Mouse (Mus musculus): Measurements from ENCODE around the gene Sertad4. TPM values are rescaled to one million over a fixed set of nuclear protein-coding genes. Genes with fewer than 3 reads are reported as not detected.

Sertad4 gene
- 10 to 100 TPM; 19.0 to 21.4 TPM for total RNA-seq (2021)
- long read RNA-seq, experiment 1, transcript Sertad4-204 (4 exons, 3,350 nt), result major isoform, 22 of 35 reads
- long read RNA-seq, experiment 1, partial matches to known transcripts, result 3 of 35 reads
- long read RNA-seq, experiment 1, other reads (novel, unspliced or antisense), result 10 of 35 reads
- long read RNA-seq, experiment 2, transcript Sertad4-204 (4 exons, 3,350 nt), result major isoform, 18 of 28 reads
- long read RNA-seq, experiment 2, partial matches to known transcripts, result 0 of 28 reads
- long read RNA-seq, experiment 2, other reads (novel, unspliced or antisense), result 10 of 28 reads

DNA sequence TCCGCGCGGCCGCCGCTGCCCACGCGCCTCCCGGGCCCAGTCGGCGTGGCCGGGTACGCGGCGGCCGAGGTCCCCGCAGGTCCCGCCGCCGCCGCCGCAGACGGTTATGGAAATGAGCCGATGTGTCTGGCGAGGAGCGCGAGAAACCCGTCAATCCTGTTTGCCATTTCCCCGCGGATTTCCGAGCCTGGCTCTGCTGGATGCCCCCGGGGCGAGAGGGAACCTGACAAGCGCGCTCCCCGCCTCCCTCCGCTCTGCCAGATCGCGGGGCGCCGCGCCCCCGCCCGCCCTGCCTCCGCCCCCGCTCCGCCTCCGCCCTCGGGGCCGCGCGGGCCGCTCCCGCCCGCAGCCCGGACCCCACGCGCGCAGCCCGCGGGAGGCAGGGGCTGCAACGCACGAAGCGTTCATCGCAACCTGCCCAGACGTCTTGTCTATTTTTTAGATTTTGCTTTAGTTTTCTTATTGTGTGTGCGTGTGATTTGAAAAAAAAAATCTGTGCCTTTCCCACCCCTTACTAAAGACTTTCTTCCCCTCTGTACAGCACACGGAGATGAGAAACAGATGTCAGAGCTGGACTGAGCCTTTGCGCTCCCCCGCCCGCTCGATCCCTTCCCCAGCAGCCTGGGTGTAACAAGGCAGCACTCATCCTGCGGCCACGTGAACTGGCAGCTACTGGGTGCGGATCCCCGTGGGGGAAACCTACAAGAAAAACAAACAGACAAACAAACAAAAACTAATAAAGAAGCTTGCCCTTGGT is at the start of gene Sertad4:
Gene Sertad4 (minus strand): TSS at position 283 of the 757 bp plus-strand sequence.
- intact Hi-C loops (cut with DNase I), result loop anchor here (2.0 to 10.0 kb wide), 2 partner anchors 21 to 269 kb away; no protein-coding TSS in a partner anchor

GRCm38 (mm10) chr1:192901516-192901915 is 46.0 kb upstream of the Sertad4 start:
- intact Hi-C loops (cut with DNase I), result loop anchor here (10.0 kb wide), 1 partner anchor 223 kb away; no protein-coding TSS in a partner anchor
- DNase-seq (ENCODE audit: low spot score in 2 of 2), result no peak

More for the DNA sequence above, at the start of gene Sertad4:
- DNase-seq (ENCODE audit: low spot score in 2 of 2), result peak; percentile 20 to 49

GRCm38 (mm10) chr1:192900913-192901312 is 45.4 kb upstream of the Sertad4 start:
- DNase-seq (ENCODE audit: low spot score in 2 of 2), result no peak
- intact Hi-C loops (cut with DNase I), result loop anchor here (10.0 kb wide), 1 partner anchor 224 kb away; no protein-coding TSS in a partner anchor

DNA sequence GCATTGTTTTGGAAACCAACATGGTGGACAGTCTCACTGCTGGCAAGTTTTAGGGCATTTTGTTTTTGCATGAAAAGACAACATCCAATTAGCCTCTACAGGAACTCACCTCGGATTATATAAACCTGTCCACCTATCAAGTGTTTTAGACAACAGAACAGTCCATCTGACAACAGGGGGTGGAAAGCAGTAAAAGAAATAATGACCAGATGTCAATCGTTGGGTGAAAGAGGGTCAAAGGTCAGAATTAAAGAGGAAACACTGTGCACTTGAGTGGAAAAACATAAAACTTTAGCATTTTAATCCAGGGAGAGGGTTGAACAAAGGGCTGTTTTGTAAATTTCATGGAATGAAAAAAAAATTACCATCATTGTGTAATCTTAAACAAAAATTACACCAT is 43.2 kb upstream of the Sertad4 start:
- intact Hi-C loops (cut with DNase I), result no loop called here

GRCm38 (mm10) chr1:192897218-192897617 is 41.7 kb upstream of the Sertad4 start:
- DNase-seq (ENCODE audit: low spot score in 2 of 2), result no peak
- intact Hi-C loops (cut with DNase I), result no loop called here

More for the DNA sequence above, 43.2 kb upstream of the Sertad4 start:
- no peak for DNase-seq (ENCODE audit: low spot score in 2 of 2)

DNA sequence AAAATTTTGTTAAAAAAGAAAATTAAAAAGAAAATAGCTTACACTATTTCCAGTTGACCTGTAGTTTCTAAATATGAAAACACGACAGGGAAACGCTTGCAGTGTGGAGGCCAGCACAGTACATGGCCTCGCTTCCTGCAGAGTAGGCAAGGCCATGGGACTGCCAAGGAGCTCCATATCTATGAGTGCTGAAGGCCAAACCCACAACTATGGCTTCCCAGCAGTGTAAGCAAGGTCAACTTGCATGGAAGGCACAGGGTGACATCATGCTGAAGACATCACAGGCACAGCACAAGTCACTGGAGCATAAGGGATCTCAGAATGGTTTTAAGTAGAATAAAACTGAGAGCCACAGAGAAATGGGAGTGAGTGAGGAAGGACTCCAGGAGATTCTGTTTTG is 40.5 kb upstream of the Sertad4 start:
- no peak for DNase-seq (ENCODE audit: low spot score in 2 of 2)
- intact Hi-C loops (cut with DNase I), result no loop called here

- intact Hi-C loops (cut with DNase I), result no loop called here
- DNase-seq (ENCODE audit: low spot score in 2 of 2), result no peak
Measured at GRCm38 (mm10) chr1:192890716-192891115, 35.2 kb upstream of the Sertad4 start.

- intact Hi-C loops (cut with DNase I), result no loop called here
- DNase-seq (ENCODE audit: low spot score in 2 of 2), result no peak
Measured at GRCm38 (mm10) chr1:192882617-192883295, 27.2 kb upstream of the Sertad4 start.

GRCm38 (mm10) chr1:192880130-192880529 is 24.6 kb upstream of the Sertad4 start:
- peak in 1 of 2 experiments; percentile 17 for DNase-seq (ENCODE audit: low spot score in 2 of 2)
- intact Hi-C loops (cut with DNase I), result no loop called here

DNA sequence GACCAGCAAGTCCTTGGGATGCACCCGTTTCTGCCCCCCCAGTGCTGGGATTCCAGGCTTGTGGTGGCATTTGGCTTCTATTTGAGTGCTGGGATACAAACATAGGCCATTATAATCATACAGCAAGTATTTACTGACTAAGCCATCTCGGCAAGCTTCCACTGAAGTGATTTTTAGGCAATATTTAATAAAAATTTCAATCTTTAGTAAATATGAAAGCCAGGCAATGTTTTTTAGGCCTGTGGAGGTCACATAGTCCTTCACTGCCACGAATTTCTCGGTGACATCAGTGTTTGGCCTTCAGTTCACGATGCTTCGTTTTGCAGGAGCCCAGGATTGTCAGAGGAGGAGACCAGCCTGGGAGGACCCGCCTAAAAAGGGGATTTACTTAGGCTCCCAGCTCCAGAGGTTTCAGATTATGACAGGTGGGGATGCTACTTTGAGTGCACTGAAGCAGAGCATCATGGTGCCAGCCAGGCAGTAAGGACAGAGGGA is 23.6 kb upstream of the Sertad4 start:
- intact Hi-C loops (cut with DNase I), result no loop called here
- DNase-seq (ENCODE audit: low spot score in 2 of 2), result no peak

GRCm38 (mm10) chr1:192872841-192873240 is 17.3 kb upstream of the Sertad4 start:
- intact Hi-C loops (cut with DNase I), result no loop called here
- no peak for DNase-seq (ENCODE audit: low spot score in 2 of 2)

DNA sequence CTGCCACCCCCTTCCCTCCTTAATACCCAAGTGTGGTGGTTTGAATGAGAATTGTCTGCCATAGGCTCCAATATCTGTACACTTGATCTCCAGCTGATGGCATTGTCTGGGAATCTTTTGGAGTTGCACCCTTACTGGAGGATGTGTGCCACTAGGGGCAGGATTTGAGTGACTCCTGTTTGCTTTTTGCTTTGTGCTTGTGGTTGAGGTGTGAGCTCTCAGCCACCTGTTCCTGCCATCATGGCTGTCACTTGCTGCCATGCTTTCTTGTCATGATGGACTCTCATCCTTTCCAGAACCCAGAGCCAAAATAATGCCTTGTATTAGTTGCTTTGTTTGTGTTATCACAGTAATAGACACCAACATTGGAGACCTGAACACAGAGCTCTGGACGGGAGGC is 14.2 kb upstream of the Sertad4 start:
- intact Hi-C loops (cut with DNase I), result no loop called here
- DNase-seq (ENCODE audit: low spot score in 2 of 2), result no peak

- intact Hi-C loops (cut with DNase I), result no loop called here
- DNase-seq (ENCODE audit: low spot score in 2 of 2), result no peak
Measured at GRCm38 (mm10) chr1:192864440-192864839, 8.9 kb upstream of the Sertad4 start.

DNA sequence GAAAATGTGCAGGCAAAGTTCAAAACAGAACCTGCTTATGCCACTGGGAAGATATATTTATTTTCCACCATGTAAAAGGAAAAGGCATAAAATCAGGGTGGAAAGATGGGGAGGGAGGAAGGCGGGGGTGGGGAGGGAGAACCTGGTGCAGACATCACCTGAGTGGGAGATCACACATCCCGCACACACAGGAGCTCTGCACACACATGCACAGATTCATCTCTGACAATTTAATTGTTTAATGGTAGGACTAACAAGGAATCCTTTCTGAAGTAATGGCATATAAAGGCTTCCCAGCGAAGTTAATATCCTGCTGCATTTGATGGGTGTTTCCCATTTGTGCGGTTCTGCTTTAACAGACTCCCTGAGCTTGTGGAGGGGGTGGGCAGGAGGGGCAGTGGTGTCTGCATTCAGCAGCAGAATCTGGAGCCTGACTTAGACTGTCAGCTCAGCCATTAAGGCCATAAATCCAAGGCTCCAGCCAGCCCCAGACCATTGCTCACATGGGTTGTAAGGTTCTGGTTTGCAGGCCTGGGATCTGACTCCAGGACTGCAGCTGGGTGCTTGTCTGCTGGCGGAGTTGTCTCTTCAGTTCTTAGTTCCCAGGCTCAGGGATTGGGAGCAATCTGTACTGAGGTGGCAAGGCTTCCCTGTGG is 5.9 kb upstream of the Sertad4 start:
- no peak for DNase-seq (ENCODE audit: low spot score in 2 of 2)
- intact Hi-C loops (cut with DNase I), result no loop called here

GRCm38 (mm10) chr1:192860273-192860672 is 4.7 kb upstream of the Sertad4 start:
- intact Hi-C loops (cut with DNase I), result no loop called here
- no peak for DNase-seq (ENCODE audit: low spot score in 2 of 2)

- DNase-seq (ENCODE audit: low spot score in 2 of 2), result no peak
- intact Hi-C loops (cut with DNase I), result loop anchor here (10.0 kb wide), 1 partner anchor 267 kb away; no protein-coding TSS in a partner anchor
Measured at GRCm38 (mm10) chr1:192857582-192857981, 2.0 kb upstream of the Sertad4 start.

GRCm38 (mm10) chr1:192856931-192857330 is 1.4 kb upstream of the Sertad4 start:
- intact Hi-C loops (cut with DNase I), result loop anchor here (10.0 kb wide), 1 partner anchor 268 kb away; no protein-coding TSS in a partner anchor
- DNase-seq (ENCODE audit: low spot score in 2 of 2), result no peak

DNA sequence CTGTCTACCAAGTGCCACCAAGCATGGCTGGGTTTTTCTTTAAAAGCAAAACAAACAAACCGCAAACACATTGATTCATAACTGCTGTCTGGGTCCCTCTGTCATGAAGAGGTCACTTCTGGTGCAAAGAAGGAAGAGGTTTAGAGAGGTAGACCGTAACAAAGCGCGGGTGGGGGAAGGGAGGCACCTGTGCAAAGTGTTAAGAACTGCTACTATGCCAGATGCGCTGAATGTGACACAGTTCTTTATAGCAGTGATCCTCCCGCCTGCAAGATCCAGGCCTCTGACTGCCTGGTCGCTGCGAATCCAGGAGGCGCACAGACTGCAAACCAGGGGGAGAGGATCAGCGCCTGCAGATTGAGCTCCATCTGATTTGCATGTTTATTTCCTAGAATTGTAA is 855 bp upstream of the Sertad4 start:
- intact Hi-C loops (cut with DNase I), result loop anchor here (10.0 kb wide), 1 partner anchor 268 kb away; no protein-coding TSS in a partner anchor
- DNase-seq (ENCODE audit: low spot score in 2 of 2), result no peak

DNA sequence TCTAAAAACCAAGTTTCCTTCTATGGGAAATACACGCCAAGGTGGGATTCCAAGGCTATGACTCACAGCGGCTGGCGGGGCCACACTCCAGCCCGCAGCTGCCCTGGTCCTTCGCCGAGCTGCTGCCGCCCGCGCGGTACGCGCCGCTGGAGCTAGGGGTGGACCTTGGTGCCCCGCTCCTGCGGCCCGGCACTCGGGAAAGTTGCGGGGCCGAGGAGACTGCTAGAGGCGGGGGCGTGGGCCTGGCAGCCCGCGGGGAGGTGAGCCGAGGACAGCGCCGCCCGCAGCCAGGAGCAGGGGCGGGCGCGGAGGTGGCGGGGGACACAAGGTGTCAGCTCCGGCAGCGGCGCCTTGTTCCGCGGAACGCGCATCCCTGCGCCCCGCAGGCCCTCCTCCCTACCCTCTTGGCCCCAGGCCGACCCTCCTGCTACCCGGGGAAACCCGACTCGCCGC is 711 bp downstream of the Sertad4 start:
- peak; percentile 20 to 36 for DNase-seq (ENCODE audit: low spot score in 2 of 2)
- intact Hi-C loops (cut with DNase I), result loop anchor here (2.0 to 10.0 kb wide), 3 partner anchors 20 to 270 kb away; no protein-coding TSS in a partner anchor
